Mouse (Mus musculus): ENCODE data around the gene Mep1a. TPM values are rescaled to one million over a fixed set of nuclear protein-coding genes. Genes with fewer than 3 reads are reported as not detected.
"Not testable (repeated sequence)": the region's sequence is repeated elsewhere in the genome, so short reads cannot be mapped to it uniquely, and the experiment has no call there.

Gene Mep1a
- 0.07 and 0.24 TPM in 2 replicates for polyA plus RNA-seq (2015; fragmentation: Nextera tagmentation; extraction: Ambion mirVana)

- Histone ChIP-seq H3K4me3 (ENCODE audit: low read depth, low read length) (no peak within 1 kb of the TSS), H3K4me1 (ENCODE audit: control insufficient read depth, low read depth, low read length) (no peaks in the 10 kb centered on the region), H3K9me3 (replicated peaks; ENCODE audit: control insufficient read depth, low read length) (no peaks in the 10 kb centered on the region), H3K9ac (ENCODE audit: low read depth, low read length) (no peak within 1 kb of the TSS), H3K36me3 (ENCODE audit: control insufficient read depth, insufficient read depth) (no peaks in the 10 kb centered on the region), H3K27me3 (ENCODE audit: control insufficient read depth, insufficient read depth, low read depth, low read length) (no peaks in the 10 kb centered on the region), H3K27ac (ENCODE audit: low read length) (no peak within 1 kb of the TSS), H3K4me2 (ENCODE audit: low read depth, low read length) (no peak within 1 kb of the TSS)
- 76% methylated on average over 9 of the region's 9 CpGs for WGBS (ENCODE audit: insufficient replicate concordance)
- ATAC-seq (ENCODE audit: low read depth), result no peak
Observed at GRCm38 (mm10) chr17:43502592-43502991, at the start of gene Mep1a. Gene Mep1a, minus strand, starts transcription at chr17:43502812.

- Histone ChIP-seq H3K27ac (ENCODE audit: low read length) (no peak overlapping the region), H3K4me2 (ENCODE audit: low read depth, low read length) (no peak overlapping the region), H3K4me3 (ENCODE audit: low read depth, low read length) (no peak overlapping the region), H3K27me3 (ENCODE audit: control insufficient read depth, insufficient read depth, low read depth, low read length) (no peaks in the 10 kb centered on the region), H3K4me1 (ENCODE audit: control insufficient read depth, low read depth, low read length) (no peaks in the 10 kb centered on the region), H3K9ac (ENCODE audit: low read depth, low read length) (no peak overlapping the region), H3K36me3 (ENCODE audit: control insufficient read depth, insufficient read depth) (no peaks in the 10 kb centered on the region), H3K9me3 (replicated peaks; ENCODE audit: control insufficient read depth, low read length) (no peaks in the 10 kb centered on the region)
- 52% methylated on average over 3 of the region's 3 CpGs for WGBS (ENCODE audit: insufficient replicate concordance)
- ATAC-seq (ENCODE audit: low read depth), result no peak
Observed at GRCm38 (mm10) chr17:43551122-43551630, 48.6 kb upstream of the Mep1a start.

- no peak for ATAC-seq (ENCODE audit: low read depth)
- Histone ChIP-seq H3K27ac (ENCODE audit: low read length) (no peak overlapping the region), H3K36me3 (ENCODE audit: control insufficient read depth, insufficient read depth) (no peaks in the 10 kb centered on the region), H3K4me1 (ENCODE audit: control insufficient read depth, low read depth, low read length) (no peaks in the 10 kb centered on the region), H3K9me3 (replicated peaks; ENCODE audit: control insufficient read depth, low read length) (no peaks in the 10 kb centered on the region), H3K4me3 (ENCODE audit: low read depth, low read length) (no peak overlapping the region), H3K27me3 (ENCODE audit: control insufficient read depth, insufficient read depth, low read depth, low read length) (no peaks in the 10 kb centered on the region), H3K4me2 (ENCODE audit: low read depth, low read length) (no peak overlapping the region), H3K9ac (ENCODE audit: low read depth, low read length) (no peak overlapping the region)
- 27% methylated on average over 4 of the region's 4 CpGs for WGBS (ENCODE audit: insufficient replicate concordance)
Observed at GRCm38 (mm10) chr17:43544040-43544439, 41.4 kb upstream of the Mep1a start.

- no peaks in the 10 kb centered on the region for H3K9me3 ChIP-seq (replicated peaks; ENCODE audit: control insufficient read depth, low read length)
- H3K36me3 ChIP-seq (ENCODE audit: control insufficient read depth, insufficient read depth), result no peaks in the 10 kb centered on the region
- H3K27ac ChIP-seq (ENCODE audit: low read length), result no peak within 1 kb of the TSS
- WGBS (ENCODE audit: insufficient replicate concordance), result 33% methylated on average over 1 of the region's 1 CpGs
- ATAC-seq (ENCODE audit: low read depth), result no peak
- no peak within 1 kb of the TSS for H3K9ac ChIP-seq (ENCODE audit: low read depth, low read length)
- no peak within 1 kb of the TSS for H3K4me3 ChIP-seq (ENCODE audit: low read depth, low read length)
- no peak within 1 kb of the TSS for H3K4me2 ChIP-seq (ENCODE audit: low read depth, low read length)
- H3K4me1 ChIP-seq (ENCODE audit: control insufficient read depth, low read depth, low read length), result no peaks in the 10 kb centered on the region
- no peaks in the 10 kb centered on the region for H3K27me3 ChIP-seq (ENCODE audit: control insufficient read depth, insufficient read depth, low read depth, low read length)
Observed at GRCm38 (mm10) chr17:43543539-43543938, 40.9 kb upstream of the Mep1a start, which contains the start of gene Ankrd66. Gene Ankrd66, minus strand, starts transcription at chr17:43543639.

GRCm38 (mm10) chr17:43538767-43539166 lies 36.2 kb upstream of the Mep1a start:
- no peak overlapping the region for H3K4me3 ChIP-seq (ENCODE audit: low read depth, low read length)
- H3K27me3 ChIP-seq (ENCODE audit: control insufficient read depth, insufficient read depth, low read depth, low read length), result no peaks in the 10 kb centered on the region
- no peak for ATAC-seq (ENCODE audit: low read depth)
- H3K9ac ChIP-seq (ENCODE audit: low read depth, low read length), result no peak overlapping the region
- H3K4me2 ChIP-seq (ENCODE audit: low read depth, low read length), result no peak overlapping the region
- no peaks in the 10 kb centered on the region; the same call in 1 of the 2 replicates for H3K4me1 ChIP-seq (ENCODE audit: control insufficient read depth, low read depth, low read length)
- H3K36me3 ChIP-seq (ENCODE audit: control insufficient read depth, insufficient read depth), result no peaks in the 10 kb centered on the region
- no peaks in the 10 kb centered on the region for H3K9me3 ChIP-seq (replicated peaks; ENCODE audit: control insufficient read depth, low read length)
- WGBS (ENCODE audit: insufficient replicate concordance), result 68% methylated on average over 3 of the region's 3 CpGs
- no peak overlapping the region for H3K27ac ChIP-seq (ENCODE audit: low read length)

- not testable (repeated sequence) for H3K27ac ChIP-seq (ENCODE audit: low read length); H3K36me3 ChIP-seq (ENCODE audit: control insufficient read depth, insufficient read depth); H3K9me3 ChIP-seq (replicated peaks; ENCODE audit: control insufficient read depth, low read length); H3K27me3 ChIP-seq (ENCODE audit: control insufficient read depth, insufficient read depth, low read depth, low read length); H3K9ac ChIP-seq (ENCODE audit: low read depth, low read length); H3K4me1 ChIP-seq (ENCODE audit: control insufficient read depth, low read depth, low read length); ATAC-seq (ENCODE audit: low read depth); H3K4me2 ChIP-seq (ENCODE audit: low read depth, low read length); H3K4me3 ChIP-seq (ENCODE audit: low read depth, low read length)
- WGBS (ENCODE audit: insufficient replicate concordance), result 57% methylated on average over 6 of the region's 6 CpGs
Observed at GRCm38 (mm10) chr17:43536841-43537240, 34.2 kb upstream of the Mep1a start.

GRCm38 (mm10) chr17:43534362-43535222 lies 32.0 kb upstream of the Mep1a start:
- ATAC-seq (ENCODE audit: low read depth), result peak; percentile 50; the same call in 1 of the 2 replicates
- Histone ChIP-seq H3K27me3 (ENCODE audit: control insufficient read depth, insufficient read depth, low read depth, low read length) (no peaks in the 10 kb centered on the region), H3K4me3 (ENCODE audit: low read depth, low read length) (peak overlapping the region; percentile 23; the same call in 1 of the 2 replicates), H3K9ac (ENCODE audit: low read depth, low read length) (no peak overlapping the region), H3K9me3 (replicated peaks; ENCODE audit: control insufficient read depth, low read length) (no peaks in the 10 kb centered on the region), H3K27ac (ENCODE audit: low read length) (no peak overlapping the region), H3K4me1 (ENCODE audit: control insufficient read depth, low read depth, low read length) (no peaks in the 10 kb centered on the region; the same call in 1 of the 2 replicates), H3K36me3 (ENCODE audit: control insufficient read depth, insufficient read depth) (no peaks in the 10 kb centered on the region), H3K4me2 (ENCODE audit: low read depth, low read length) (peak overlapping the region; percentile 52)
- 21% methylated on average over 23 of the region's 23 CpGs for WGBS (ENCODE audit: insufficient replicate concordance)

GRCm38 (mm10) chr17:43531192-43531591 lies 28.6 kb upstream of the Mep1a start:
- Histone ChIP-seq H3K9me3 (replicated peaks; ENCODE audit: control insufficient read depth, low read length) (no peaks in the 10 kb centered on the region), H3K4me3 (ENCODE audit: low read depth, low read length) (no peak overlapping the region), H3K9ac (ENCODE audit: low read depth, low read length) (no peak overlapping the region), H3K27ac (ENCODE audit: low read length) (no peak overlapping the region), H3K27me3 (ENCODE audit: control insufficient read depth, insufficient read depth, low read depth, low read length) (no peaks in the 10 kb centered on the region), H3K36me3 (ENCODE audit: control insufficient read depth, insufficient read depth) (no peaks in the 10 kb centered on the region), H3K4me2 (ENCODE audit: low read depth, low read length) (no peak overlapping the region), H3K4me1 (ENCODE audit: control insufficient read depth, low read depth, low read length) (no peaks in the 10 kb centered on the region; the same call in 1 of the 2 replicates)
- 70% methylated on average over 4 of the region's 4 CpGs for WGBS (ENCODE audit: insufficient replicate concordance)
- no peak for ATAC-seq (ENCODE audit: low read depth)

- Histone ChIP-seq H3K27me3 (ENCODE audit: control insufficient read depth, insufficient read depth, low read depth, low read length) (no peaks in the 10 kb centered on the region), H3K9me3 (replicated peaks; ENCODE audit: control insufficient read depth, low read length) (no peaks in the 10 kb centered on the region), H3K9ac (ENCODE audit: low read depth, low read length) (no peak overlapping the region), H3K4me3 (ENCODE audit: low read depth, low read length) (no peak overlapping the region), H3K4me1 (ENCODE audit: control insufficient read depth, low read depth, low read length) (no peaks in the 10 kb centered on the region; the same call in 1 of the 2 replicates), H3K27ac (ENCODE audit: low read length) (no peak overlapping the region), H3K4me2 (ENCODE audit: low read depth, low read length) (no peak overlapping the region), H3K36me3 (ENCODE audit: control insufficient read depth, insufficient read depth) (no peaks in the 10 kb centered on the region)
- no peak for ATAC-seq (ENCODE audit: low read depth)
- 69% methylated on average over 2 of the region's 2 CpGs for WGBS (ENCODE audit: insufficient replicate concordance)
Observed at GRCm38 (mm10) chr17:43530507-43530906, 27.9 kb upstream of the Mep1a start.

All from liver, embryonic 16.5 days (tissue).